Mouse (Mus musculus) heart, postnatal 10 days (tissue): ENCODE data around the gene Eya4. TPM values are rescaled to one million over a fixed set of nuclear protein-coding genes. Genes with fewer than 3 reads are reported as not detected.

ENCODE experiments used
- DNase-seq, 2 experiments: peaks; one replicate each; pipeline ENCODE4 v3.0.0; 2021
- intact Hi-C: fragments of 180-260 bp; cut with DNase I; formaldehyde crosslinking; loops from one replicate; pipeline ENCODE4 v1.15.1; 2025
- total RNA-seq, 2 experiments: library from RNA; stranded (reverse); gene quantifications; 2 replicates each; pipeline ENCODE4 v1.2.3; 2021

Gene Eya4
- total RNA-seq, 2 experiments from 2014 or later = 0.26 to 0.32 TPM

DNA sequence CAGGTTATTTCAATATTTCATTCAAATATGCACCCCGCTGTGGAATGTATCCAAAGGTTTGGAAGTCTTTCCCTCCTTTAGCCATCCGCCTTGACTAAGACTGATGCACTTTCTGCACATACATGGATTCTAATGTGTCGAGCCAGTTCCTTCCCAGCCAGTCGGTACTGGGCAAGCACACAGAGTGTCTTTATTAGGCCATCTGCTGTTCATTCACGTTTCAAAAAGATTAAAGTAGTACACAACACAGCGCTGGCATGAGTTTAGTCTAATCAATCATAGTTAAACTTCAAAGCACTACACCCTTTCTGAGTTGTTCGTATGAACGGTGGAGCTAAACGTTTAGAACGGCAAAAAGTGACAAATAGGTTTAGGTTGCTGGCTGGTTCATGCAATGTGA lies 190.7 kb downstream of the Eya4 start:
- DNase-seq = no peak
- intact Hi-C loops = no loop called here

DNA sequence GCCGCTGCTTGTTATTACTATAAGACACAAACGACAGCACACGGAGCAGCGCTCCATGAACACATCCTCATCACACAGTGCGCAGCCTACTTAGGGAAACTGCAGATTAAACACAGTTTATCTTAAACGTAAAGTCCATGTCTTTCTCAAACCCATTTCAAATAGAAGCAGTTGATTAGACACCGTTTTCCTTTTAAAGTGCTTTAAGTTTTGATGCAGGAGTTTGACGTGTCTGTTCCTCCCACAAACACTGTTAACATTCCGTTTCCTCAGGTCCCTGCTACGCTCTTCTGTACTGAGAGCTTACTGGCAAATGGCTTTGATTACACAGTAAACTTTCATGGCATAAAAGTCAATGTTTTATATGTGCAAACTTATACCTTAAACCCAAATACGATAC lies 191.4 kb downstream of the Eya4 start:
- intact Hi-C loops = no loop called here
- no peak for DNase-seq

DNA sequence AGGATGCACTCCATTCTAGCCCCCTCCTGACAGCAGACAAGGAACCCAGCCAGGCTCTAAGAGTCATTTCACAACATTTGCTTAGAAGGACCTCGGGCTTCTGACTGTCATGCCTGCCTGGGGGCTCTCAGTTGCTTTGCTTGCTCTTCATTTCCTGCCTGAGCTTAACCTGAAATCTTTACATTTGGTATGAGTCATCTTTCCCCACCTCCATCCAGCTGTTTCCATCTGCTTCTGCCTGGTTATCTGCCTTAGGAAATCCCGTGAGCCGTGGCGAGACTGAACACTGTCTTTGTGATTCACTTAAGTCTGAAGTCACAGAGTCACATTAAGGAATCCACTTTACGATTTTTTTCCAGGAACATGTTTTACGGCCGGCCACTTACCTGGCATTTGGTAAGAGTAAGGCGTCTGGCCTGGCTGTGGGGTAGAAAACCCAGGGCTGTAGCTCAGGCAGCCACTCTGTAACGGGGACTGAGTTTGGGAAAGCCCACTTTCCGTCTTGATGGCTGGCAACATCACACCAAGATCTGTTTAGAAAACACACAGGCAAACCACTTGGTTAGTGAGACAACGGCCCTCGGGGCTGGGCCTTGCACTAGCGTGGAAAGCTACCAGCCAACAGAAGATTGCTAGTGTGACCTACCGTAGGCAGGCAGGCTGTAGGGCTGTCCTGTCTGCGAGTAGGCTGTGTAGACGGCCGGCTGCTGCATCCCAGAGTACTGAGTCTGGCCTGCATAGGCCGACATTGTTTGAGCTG lies 193.5 kb downstream of the Eya4 start:
- intact Hi-C loops = no loop called here
- DNase-seq = peak; percentile 8 to 9

DNA sequence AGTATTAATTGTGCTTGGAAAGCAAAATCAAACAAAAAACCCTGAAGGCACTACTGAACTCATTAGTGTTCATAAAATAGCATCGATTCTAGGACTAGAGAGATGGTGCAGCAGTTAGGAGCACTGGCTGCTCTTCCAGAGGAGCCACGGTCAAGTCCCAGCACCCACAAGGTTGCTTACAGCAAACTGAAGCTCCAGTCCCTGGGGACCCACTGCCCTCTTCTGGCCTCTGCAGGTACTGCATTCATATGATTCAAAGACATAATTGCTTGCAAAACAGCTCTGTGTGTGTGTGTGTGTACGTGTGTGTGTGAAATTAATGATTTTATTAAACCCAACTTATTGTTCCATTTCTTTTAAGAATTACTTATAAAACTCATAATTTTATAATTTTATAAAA lies 200.2 kb downstream of the Eya4 start:
- intact Hi-C loops = no loop called here
- DNase-seq = peak in 1 of 2 experiments; percentile 18

DNA sequence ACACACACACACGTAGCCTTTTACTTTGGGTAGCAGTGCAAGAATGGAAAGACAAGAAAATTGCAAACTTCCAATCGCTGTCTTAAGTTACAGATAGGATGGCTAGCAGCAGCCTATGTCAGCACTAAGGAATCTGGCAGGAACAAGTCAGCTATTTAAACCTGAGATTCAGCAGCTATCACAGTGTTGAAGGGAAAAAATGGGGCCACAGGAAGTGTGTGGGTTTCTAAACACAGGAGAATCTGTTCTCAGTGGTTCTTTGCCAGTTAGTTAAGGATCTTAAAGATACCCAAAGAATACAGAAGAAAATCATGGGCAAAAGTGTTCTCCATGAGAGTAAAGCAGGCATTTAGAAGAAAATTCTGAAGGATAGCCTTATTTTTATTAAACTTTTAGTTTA lies 206.0 kb downstream of the Eya4 start:
- intact Hi-C loops = no loop called here
- no peak for DNase-seq

DNA sequence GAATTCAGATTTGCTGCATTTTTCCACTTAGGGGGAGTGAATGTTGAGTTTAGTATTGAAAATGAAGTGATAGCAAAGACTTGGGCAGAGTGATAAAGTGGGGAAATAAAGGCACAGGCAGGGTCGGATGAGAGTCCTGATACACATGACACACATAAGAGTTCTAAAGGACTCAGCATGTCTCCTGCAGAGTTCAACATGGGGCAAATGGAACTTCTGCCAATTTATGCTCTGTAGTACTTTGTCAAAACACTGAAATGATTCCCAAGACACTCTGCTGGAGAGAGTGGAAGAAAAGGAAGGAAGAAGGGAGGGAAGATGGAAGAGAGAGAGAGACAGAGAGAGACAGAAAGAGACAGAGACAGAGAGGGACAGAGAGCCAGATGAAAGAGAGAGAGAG lies 222.6 kb downstream of the Eya4 start:
- DNase-seq = no peak
- intact Hi-C loops = no loop called here

DNA sequence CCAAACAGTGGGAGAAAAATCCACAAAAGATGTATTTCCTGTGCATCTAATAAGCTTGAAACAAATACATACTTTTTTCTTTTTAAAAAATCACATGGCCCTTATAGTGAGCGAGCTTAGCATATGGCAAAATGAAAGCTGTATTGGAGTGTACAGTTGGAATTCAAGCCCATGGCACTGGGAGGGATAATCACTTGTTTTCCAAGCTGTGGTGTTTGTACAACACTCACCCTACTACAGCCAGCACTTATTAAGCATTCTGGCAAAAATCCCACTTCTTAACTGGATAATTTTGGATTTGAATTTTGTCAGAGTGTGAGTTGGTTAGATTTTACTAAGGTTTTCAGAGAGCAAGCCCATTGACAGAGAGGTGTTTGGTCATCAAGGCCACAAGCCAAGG lies 223.4 kb downstream of the Eya4 start:
- intact Hi-C loops = no loop called here
- no peak for DNase-seq

DNA sequence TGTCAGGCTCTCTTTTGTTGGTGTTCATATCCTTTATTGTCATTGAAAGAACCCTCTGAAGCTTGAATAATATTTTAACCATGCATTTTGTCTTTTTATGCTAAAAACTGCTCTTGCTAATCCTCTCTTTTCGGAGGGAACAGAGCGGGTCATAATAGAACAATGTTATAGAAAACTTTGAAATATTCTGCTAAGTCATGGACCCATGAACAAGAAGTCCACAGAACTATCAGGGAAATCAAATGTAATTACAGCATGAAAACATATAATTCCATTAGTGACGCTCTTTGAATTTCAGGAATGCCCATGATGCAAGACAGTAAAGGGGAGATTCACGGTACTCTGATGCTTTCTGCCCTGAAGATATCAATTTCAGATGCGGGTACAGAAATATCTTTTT lies 224.1 kb downstream of the Eya4 start:
- intact Hi-C loops = no loop called here
- DNase-seq = no peak

DNA sequence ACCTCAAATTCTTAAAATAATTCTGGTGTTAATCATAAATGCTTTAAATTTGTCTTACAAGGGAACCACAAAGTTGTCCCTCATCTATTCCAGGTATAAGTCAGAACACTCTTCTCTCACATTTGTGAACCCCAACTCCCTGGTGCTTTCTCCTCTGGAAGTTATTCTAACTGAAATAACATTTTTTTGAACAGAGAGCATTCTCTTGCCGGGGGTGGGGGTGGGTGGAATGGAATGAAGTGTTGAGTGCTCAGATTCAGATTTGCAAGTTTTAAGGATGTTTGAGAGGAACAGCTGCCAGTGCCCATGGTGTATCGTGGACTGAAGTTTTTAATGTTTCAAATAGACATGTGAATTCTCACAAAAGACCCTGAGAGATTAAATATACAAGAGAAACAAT lies 230.1 kb downstream of the Eya4 start:
- DNase-seq = no peak
- intact Hi-C loops = no loop called here

DNA sequence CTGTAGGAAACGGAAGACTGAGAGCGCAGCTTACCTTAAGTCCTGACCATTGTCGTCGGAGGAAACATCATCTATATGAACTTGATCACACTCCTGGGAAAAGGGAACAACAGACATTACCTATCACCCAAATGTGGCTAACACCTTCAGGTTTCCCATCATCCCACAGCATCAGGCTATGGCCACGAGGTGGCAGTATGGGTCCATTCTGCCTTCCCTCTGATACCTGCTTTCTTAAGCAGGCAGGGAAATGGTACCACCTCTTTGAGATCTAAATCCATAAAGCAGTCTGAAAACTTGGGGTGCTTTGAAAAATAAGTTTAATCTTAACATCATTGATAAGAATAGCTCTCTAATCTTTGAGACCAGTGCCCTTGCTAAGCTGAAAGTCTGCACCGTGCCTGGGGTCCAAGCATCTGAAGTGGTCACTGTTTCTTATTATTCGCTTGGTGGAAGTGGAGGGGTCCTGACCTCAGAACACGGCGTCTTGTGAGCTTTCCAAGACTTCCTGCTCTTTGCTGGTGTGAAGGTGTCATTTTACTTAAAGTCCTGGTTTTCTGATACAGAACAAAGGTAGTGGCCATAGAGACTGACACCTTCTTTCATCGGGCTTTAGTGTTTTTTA lies 233.7 kb downstream of the Eya4 start:
- intact Hi-C loops = loop anchor here (1.0 kb wide), 2 partner anchors 286 to 494 kb away; no protein-coding TSS in a partner anchor
- DNase-seq = peak; percentile 69 to 83

DNA sequence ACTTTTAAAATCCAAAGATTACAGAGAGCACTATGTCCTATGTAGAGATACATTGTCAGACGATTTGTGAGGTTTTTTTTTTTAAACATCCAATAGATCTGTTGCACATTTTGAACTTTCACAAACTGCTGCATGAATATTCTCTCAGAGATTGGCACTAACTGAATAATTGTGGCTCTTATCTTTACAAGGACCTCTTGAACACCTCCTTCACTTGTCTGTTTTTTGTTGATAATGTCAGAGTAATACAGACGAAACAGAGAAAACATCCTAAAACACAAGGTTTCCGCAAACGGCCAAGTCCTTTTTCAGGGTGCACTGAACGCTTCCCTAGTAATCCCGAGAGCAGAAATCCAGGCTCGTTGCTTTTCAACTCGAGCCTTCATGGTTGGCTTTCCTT lies 234.5 kb downstream of the Eya4 start:
- no peak for DNase-seq
- intact Hi-C loops = no loop called here

DNA sequence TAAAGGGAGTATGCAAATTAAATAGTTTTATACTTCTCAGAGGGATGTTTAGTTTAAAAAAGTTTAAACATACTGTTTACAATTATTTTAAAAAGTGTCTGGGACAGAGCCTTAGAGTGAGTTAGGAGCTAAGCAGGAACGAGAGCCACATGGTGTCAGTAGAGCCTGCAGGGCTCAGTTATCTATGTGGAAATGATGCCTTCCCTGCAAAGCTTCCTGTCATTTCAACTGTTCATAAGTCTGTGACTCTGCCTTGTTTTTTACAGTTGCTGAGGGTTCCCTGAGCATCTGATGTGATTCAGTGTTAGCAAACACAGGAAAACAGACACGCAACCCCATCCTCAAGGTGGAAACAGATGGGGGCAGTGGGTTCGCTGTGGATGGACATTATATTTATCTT lies 235.3 kb downstream of the Eya4 start:
- intact Hi-C loops = no loop called here
- no peak for DNase-seq

DNA sequence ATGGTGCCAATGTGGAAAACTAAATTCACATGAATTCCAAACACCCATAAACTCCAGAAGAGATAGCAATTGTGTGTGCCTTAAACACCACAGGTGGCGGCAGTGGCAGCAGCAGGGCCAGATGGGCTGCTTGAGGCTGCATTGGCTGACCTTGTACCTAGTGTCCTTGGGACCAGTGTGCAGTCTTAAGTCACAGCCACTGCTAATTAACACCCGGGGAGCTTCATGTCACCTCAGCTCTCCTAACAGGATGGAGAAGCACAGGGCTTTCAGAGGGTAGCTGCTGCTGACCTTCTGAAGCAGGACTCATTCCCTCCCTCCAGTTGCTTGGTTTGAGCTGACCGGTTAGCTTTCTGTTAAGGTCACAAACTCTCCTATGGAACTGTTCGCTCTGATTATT lies 242.5 kb downstream of the Eya4 start:
- no peak for DNase-seq
- intact Hi-C loops = no loop called here

DNA sequence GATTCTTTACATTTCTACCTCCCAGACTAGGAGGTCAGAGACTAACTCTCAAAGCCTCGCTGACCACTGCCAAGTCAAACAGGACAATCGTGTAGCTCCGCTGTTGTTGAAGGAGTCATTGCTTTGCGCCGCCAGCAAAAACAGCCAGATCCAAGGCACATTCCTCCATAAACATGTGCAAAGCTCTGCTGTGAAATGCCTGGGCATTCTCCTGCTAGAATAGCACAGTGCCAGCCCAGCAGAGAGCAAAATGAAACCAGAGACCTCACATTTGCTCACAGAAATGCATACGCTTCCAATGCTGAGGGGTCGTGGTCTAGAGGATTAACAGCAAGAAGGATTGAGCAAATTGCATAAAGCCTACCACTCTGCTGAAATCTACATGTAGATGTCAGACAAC lies 258.1 kb downstream of the Eya4 start:
- DNase-seq = no peak
- intact Hi-C loops = no loop called here

DNA sequence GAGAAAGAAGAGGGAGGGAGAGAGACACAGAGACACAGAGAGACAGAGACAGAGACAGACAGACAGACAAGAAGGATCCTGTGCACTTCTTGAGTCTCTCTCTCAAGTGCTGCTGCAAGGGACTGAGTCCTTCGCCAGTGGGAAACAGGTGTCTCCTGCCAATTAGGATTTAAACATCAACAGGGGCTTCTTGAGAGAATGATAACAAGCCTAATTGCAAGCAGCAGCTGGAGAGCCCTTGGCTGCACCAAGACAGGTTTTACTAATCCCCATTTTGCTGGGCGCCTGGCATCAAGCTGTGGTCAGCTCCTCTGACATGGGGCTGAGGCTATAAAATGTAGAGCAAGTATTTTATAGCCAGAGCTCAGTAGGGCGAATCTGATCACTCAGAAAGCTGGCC lies 259.0 kb downstream of the Eya4 start:
- intact Hi-C loops = no loop called here
- no peak for DNase-seq

DNA sequence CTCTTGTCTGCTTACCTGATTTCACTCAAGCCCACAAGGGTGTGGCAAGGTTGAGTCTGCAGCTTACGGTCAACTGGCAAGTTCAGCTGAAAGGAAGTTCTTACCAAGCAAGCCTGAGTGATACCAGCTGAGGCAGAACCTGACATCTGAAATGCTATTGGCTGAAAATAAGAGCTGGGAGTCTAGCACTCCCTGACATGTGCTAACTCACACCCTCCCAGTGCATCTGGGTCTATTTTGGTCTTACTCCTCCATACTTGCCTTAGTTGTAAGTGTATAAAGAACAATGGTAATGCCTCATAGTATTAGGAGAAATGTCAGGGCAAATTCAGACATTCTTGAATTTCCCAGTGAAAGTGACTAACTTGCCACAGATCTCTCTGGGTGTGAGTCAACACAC lies 260.3 kb downstream of the Eya4 start:
- intact Hi-C loops = no loop called here
- DNase-seq = no peak

DNA sequence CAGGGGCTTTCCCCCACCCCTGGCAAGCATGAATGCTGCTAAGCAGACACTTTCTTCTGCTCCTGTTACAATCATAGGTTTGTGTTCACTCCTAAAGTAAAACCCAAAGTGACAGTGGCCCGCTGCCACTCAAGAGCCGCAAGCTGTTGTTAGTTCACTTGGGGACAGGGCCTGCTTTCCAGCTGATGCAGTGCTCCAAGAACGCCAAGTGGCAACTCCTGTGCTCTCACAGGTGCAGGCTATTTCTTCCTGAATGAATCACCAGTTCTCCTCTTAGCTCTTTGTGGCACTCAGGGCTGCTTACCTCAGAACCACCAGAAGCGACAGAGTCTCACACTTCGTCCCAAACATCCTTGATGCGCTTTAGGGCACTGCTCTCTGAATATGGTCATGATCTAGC lies 261.3 kb downstream of the Eya4 start:
- intact Hi-C loops = loop anchor here (10.0 kb wide), 1 partner anchor 526 kb away; no protein-coding TSS in a partner anchor
- no peak for DNase-seq

DNA sequence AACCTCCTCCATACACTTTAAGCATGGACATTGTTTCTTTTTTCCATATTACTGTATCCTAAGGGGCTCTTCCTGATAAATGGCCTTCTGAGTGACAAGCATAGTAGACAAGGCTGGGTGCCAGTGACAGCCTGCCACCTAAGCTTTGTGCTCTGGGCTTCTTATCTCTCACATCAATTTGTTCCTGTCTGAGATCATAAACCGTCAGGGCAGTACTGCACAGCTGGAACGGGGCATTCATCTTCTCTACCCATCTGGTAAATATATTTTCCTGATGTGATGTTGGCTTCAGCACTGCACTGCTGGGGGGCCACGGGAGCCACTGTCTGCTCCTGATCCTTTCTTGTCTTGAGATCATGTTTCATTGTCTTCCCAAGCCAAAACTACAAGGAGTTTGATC lies 261.8 kb downstream of the Eya4 start:
- intact Hi-C loops = loop anchor here (10.0 kb wide), 1 partner anchor 526 kb away; no protein-coding TSS in a partner anchor
- DNase-seq = no peak

DNA sequence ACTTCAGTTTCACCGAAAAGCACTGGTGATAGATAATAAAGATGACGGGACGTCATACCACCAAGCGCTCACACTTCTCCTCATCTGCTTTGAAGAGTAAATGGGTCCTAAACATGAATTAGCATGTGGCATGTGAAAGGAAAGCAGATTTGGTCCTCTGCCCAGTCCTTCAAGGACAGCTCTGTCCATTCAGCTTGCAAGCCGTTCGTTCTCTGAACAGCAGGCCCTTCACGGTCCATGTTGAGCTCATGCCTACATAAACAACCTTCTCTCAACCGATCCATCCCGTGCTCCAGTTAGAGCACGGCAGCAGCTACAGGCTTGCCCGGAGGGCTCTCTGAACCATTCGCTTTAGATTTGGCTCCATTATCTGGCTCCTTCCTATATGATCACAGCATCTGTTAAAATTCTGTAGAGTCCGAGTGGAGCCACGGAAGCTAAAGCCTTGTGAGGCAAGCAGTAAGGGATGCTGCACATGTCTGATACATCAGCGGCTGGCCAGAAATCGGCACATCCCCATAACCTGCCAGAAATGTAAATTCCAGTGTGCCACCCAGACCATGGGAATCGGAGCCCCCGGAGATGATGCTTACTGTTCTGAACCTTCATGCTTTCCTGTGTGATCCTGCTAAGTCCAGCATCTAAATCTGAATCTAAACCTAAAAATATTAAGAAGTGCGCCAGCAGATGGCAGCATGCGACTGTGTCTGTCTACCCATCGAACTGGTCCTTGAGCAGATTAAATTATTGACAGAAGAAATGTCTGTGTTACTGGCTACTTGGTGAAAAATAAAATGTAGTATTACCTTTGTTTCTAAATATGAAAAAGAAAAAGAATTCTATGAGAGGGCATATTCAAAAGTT lies 264.0 kb downstream of the Eya4 start:
- intact Hi-C loops = loop anchor here (2.0 to 10.0 kb wide), 2 partner anchors 528 to 690 kb away; no protein-coding TSS in a partner anchor
- peak; percentile 53 to 73 for DNase-seq

DNA sequence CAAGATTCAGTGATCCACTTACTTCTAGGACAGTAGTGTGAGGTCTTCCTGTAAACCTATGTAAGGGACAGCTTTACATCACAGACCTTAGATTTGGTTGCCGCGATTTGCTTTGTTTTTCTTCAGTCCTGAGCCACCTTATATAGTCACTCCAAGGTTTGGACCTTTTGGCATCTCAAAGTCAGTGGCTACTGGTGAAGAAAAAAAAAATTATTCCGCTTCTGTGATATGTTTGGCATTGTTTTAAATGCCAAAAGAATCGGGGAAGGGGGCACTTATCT lies 269.1 kb downstream of the Eya4 start:
- intact Hi-C loops = loop anchor here (1.0 to 10.0 kb wide), 4 partner anchors 299 to 533 kb away; no protein-coding TSS in a partner anchor
- DNase-seq = no peak

DNA sequence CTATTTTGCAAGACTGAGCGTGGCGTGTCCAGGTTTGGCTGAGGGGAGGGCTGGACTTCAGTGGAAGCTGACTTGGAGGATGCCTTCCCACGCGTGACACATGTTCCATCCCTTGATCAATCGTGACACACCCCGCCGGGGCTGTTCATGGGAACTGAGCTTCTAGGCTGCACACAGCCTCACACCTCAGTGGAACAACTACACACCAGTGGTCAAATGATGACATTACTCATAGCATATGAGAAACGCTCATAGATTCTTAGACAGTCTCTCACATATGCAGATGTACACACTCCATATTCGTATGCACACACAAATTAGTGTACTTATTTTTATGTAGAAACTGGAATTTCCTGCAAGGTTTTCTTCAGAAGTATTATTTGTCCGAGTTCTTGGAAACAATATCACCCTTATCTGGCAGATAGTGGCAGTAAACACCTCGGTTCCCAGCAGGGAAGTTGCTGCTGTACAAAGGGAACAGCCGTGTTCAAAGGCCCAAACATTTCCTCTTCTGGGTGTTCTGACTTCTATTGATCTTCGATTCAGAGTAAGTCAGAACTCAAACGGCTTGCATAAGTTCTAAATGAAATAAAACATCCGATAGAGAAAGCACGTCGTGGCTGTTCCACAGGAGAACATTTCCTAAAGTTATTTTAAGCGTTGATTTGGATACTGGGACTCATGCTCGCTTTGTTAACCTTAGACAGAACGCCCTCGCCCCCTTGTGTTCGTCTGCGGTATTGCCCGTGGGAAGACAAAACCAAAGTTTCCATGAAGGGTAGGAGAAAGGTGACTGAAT lies 269.6 kb downstream of the Eya4 start:
- intact Hi-C loops = loop anchor here (1.0 to 10.0 kb wide), 4 partner anchors 299 to 534 kb away; no protein-coding TSS in a partner anchor
- DNase-seq = peak; percentile 89 to 93
